Mouse (Mus musculus) intestine, postnatal 0 days (tissue): Measurements from ENCODE around the gene Pcnx. TPM values are rescaled to one million over a fixed set of nuclear protein-coding genes. Genes with fewer than 3 reads are reported as not detected.

Source experiments
- ATAC-seq: fragments of 200-750 bp; cut with Nextera tagmentation; 2 replicates; pipeline ENCODE4 v1.8.0; 2017; ENCODE audit warnings: mild to moderate bottlenecking, moderate TSS enrichment, moderate library complexity
- H3K27ac ChIP-seq: fragments of 300-500 bp; sonication (generic); 2 replicates; pipeline ENCODE4 v1.5.1; 2014; ENCODE audit warnings: mild to moderate bottlenecking, low read depth, low read length, moderate library complexity
- H3K27me3 ChIP-seq: fragments of 300-500 bp; sonication (generic); replicated peaks from 2 replicates; pipeline ENCODE4 v1.6.1; 2014; ENCODE audit warnings: low read length, mixed read lengths; ENCODE audit not compliant: control insufficient read depth, insufficient read depth
- H3K36me3 ChIP-seq: fragments of 300-500 bp; sonication (generic); 2 replicates; pipeline ENCODE4 v1.6.1; 2014; ENCODE audit warnings: mild to moderate bottlenecking, moderate library complexity; ENCODE audit not compliant: control insufficient read depth, insufficient read depth
- H3K4me1 ChIP-seq: fragments of 300-500 bp; sonication (generic); replicated peaks from 2 replicates; pipeline ENCODE4 v1.6.1; 2014; ENCODE audit warnings: antibody characterized with exemption, low read length, mixed read lengths; ENCODE audit not compliant: control insufficient read depth, insufficient read depth
- H3K4me2 ChIP-seq: fragments of 300-500 bp; sonication (generic); replicated peaks from 2 replicates; pipeline ENCODE4 v1.6.1; 2014; ENCODE audit warnings: low read depth, mild to moderate bottlenecking, moderate library complexity
- H3K4me3 ChIP-seq: fragments of 300-500 bp; sonication (generic); 2 replicates; pipeline ENCODE4 v1.5.1; 2014; ENCODE audit warnings: low read depth, low read length
- H3K9ac ChIP-seq: fragments of 300-500 bp; sonication (generic); 2 replicates; pipeline ENCODE4 v1.6.1; 2014; ENCODE audit warnings: mild to moderate bottlenecking, low read depth, low read length
- H3K9me3 ChIP-seq: fragments of 300-500 bp; sonication (generic); 2 replicates; pipeline ENCODE4 v1.6.1; 2016; ENCODE audit warnings: mixed run types; ENCODE audit not compliant: control insufficient read depth
- CTCF ChIP-seq: sonication (generic); IDR thresholded peaks from 2 replicates; pipeline ENCODE4 v1.5.1; 2016; ENCODE audit warnings: low read depth, mild to moderate bottlenecking, control low read depth, antibody characterized with exemption, moderate library complexity
- WGBS: fragments of 180-500 bp; shearing (Covaris S2); extraction: QIAGEN DNeasy Blood & Tissue Kit; methylation state at CpG from one replicate; pipeline ENCODE4 v1.1.7; 2014; 5-methylcytosine and 5-hydroxymethylcytosine counted together
- polyA plus RNA-seq: library from polyadenylated mRNA; unstranded; fragments of >200 nt; fragmentation: Nextera tagmentation; extraction: Ambion mirVana; gene quantifications from 2 replicates; pipeline ENCODE4 v1.2.1, GENCODE M21; 2015

The Pcnx gene
- polyA plus RNA-seq, 1 experiment from 2014 or later = 12.4 TPM

DNA sequence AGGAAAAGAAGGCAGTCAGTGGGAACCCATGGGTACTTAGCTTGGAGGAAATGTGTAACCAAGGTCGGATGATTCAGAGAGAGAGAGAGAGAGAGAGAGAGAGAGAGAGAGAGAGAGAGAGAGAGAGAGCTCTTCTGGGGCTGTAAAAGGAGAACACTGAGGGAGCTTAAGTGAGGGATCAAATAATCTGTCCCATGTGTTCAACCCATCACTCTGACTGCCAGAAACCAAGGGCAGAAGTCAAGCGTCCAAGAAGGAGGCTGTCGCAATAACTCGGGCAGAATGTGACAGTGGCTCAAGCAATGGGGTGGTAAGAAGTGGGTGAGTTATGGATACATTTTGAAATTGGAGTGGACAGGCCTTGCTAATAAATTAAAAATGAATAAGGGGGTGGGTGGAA is 37.6 kb upstream of the Pcnx start:
- TF ChIP-seq CTCF = no peak
- no peak for ATAC-seq
- Histone ChIP-seq H3K4me2 (no peak overlapping the region), H3K27ac (no peak overlapping the region), H3K27me3 (no peaks in the 10 kb centered on the region), H3K4me1 (no peaks in the 10 kb centered on the region), H3K4me3 (no peak overlapping the region), H3K36me3 (no peaks in the 10 kb centered on the region), H3K9me3 (no peaks in the 10 kb centered on the region), H3K9ac (no peak overlapping the region)
- WGBS = 74% methylated on average over 4 of the region's 4 CpGs

DNA sequence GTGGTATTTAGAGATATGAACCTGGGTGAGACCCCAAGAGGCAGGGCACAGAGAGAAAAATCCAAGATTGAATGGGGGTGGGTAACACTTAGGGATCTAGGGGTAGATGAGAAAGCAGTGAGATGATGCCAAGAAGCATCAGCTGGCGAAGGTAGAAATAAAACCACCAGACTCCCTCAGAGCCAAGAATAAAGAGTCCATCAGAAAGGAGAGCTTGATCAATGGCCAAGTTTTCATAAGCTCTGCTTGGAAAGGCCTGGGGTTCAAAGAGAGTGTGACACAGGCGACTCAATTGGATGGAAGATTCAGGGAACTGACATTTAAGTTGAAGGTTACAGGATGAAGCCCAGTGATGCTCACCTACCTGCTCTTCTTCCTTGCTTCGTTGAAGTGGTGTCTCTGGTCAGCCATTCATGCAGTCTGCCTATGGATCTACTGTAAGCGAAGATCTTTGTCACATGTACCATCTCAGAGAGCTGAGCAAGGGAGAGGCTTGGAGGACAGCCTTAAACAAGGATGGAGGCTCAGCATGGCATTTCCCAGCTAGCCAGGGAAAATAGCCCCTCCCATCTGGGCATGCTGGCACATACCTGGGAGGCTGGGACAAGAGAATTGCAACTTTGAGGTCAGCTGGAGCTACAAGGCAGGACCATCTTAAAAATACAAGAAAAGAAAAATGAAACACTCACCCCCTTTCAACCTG is 36.9 kb upstream of the Pcnx start:
- 83% methylated on average over 4 of the region's 4 CpGs for WGBS
- H3K36me3 ChIP-seq = no peaks in the 10 kb centered on the region
- H3K27ac ChIP-seq = no peak overlapping the region
- no peaks in the 10 kb centered on the region for H3K27me3 ChIP-seq
- no peaks in the 10 kb centered on the region for H3K4me1 ChIP-seq
- no peak overlapping the region for H3K4me3 ChIP-seq
- H3K4me2 ChIP-seq = no peak overlapping the region
- no peak overlapping the region for H3K9ac ChIP-seq
- no peaks in the 10 kb centered on the region for H3K9me3 ChIP-seq
- ATAC-seq = no peak
- TF ChIP-seq CTCF = no peak

DNA sequence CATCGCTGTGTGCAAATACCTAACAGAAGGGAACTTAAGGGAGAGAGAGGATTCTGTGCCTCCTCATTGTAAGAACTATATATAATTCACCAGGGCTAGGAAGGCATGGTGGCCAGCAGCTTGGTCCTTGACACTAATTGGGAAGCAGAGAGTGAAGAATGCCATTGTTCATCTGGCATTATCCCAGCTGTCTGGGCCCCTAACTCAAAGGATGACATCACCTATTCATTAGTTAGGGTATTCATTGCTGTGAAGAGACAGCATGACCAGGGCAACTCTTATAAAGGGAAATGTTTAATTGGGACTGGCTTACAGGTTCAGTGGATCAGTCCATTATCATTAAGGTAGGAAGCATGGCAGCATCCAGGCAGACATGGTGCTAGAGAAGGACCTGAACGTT is 31.5 kb upstream of the Pcnx start:
- H3K4me3 ChIP-seq = no peak overlapping the region
- H3K9me3 ChIP-seq = no peaks in the 10 kb centered on the region
- H3K27ac ChIP-seq = no peak overlapping the region
- no peak overlapping the region for H3K4me2 ChIP-seq
- no peak overlapping the region for H3K9ac ChIP-seq
- no peaks in the 10 kb centered on the region for H3K36me3 ChIP-seq
- H3K4me1 ChIP-seq = no peaks in the 10 kb centered on the region
- 81% methylated on average over 2 of the region's 2 CpGs for WGBS
- no peaks in the 10 kb centered on the region for H3K27me3 ChIP-seq
- ATAC-seq = no peak
- no peak for TF ChIP-seq CTCF

DNA sequence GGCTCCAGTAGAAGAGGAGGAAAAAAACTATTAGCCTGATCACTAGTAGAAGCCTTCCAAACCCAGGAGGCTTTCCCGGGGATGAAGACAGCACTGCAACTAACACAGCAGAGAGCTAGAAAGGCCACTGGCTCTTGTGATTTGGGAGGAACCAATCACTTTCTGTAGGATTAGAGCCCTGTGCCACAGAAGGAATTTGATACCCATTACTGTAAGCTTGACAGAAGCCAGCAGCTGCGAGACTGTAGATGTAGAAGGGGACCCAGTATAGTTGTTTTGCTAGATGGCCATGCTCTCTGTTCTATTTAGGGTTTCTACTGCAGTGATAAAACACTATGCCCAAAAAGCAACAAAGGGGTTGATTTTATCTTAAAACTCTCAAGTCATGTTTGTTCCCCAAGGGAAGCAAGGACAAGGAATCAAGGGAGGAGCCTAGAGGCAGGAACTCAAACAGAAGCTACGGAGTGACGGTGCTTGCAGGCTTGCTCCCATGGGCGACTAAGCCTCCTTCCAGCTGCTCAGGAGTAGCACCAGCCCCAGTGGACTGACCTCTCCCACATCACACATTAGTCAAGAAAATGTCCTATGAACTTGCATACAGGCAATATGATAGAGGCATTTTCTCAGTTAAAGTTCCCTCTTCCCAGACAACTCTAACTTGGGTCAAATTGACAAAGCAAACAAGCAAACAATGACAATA is 27.6 kb upstream of the Pcnx start:
- Histone ChIP-seq H3K4me2 (no peak overlapping the region), H3K4me1 (no peaks in the 10 kb centered on the region), H3K27me3 (no peaks in the 10 kb centered on the region), H3K4me3 (no peak overlapping the region), H3K9me3 (no peaks in the 10 kb centered on the region), H3K9ac (no peak overlapping the region), H3K27ac (no peak overlapping the region), H3K36me3 (no peaks in the 10 kb centered on the region)
- 65% methylated on average over 5 of the region's 5 CpGs for WGBS
- no peak for TF ChIP-seq CTCF
- no peak for ATAC-seq

DNA sequence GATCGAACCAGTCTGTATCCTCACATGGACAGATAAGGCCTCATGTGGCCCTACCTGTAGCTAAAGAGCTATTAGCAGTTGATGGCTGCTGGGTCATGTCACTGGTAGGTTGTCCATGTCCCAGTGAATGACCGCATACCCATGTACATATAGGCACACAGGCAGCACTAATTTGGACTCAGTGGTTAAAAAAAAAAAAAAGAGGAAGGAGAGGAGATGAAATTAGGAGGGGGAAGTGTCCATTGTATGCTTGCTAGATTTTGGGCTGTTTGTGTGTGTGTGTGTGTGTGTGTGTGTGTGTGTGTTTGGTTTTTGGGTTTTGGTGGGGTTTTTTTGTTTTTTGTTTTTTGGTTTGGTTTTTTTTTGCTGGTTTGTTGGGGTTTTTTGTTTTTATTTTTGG is 26.7 kb upstream of the Pcnx start:
- Histone ChIP-seq H3K9me3 (no peaks in the 10 kb centered on the region), H3K4me3 (no peak overlapping the region), H3K4me1 (no peaks in the 10 kb centered on the region), H3K4me2 (no peak overlapping the region), H3K27me3 (no peaks in the 10 kb centered on the region), H3K27ac (no peak overlapping the region), H3K9ac (no peak overlapping the region), H3K36me3 (no peaks in the 10 kb centered on the region)
- no peak for TF ChIP-seq CTCF
- WGBS = 92% methylated on average over 2 of the region's 2 CpGs
- no peak for ATAC-seq

DNA sequence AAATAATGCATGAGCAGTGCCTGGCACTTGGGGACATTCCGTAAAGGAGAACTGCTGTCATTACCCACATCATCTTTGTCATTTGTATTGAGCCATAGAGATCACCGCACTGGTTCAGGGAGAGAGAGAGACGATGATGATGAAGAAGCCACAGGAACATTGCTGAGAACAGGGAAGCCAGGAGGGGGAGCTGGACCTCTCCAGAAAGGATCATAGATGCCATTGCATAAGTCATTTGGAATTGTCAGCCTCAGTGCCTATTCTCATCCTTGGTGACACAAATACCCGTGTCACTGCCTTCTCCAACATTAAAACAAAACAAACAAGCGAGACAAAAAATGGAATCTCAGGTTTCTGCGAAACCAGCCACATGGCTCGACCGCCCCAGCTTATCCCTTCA is 23.7 kb upstream of the Pcnx start:
- no peak overlapping the region for H3K9ac ChIP-seq
- no peaks in the 10 kb centered on the region for H3K9me3 ChIP-seq
- H3K4me1 ChIP-seq = no peaks in the 10 kb centered on the region
- H3K36me3 ChIP-seq = no peaks in the 10 kb centered on the region
- WGBS = 78% methylated on average over 8 of the region's 8 CpGs
- H3K4me3 ChIP-seq = no peak overlapping the region
- no peak overlapping the region for H3K27ac ChIP-seq
- H3K4me2 ChIP-seq = no peak overlapping the region
- H3K27me3 ChIP-seq = no peaks in the 10 kb centered on the region
- ATAC-seq = no peak
- TF ChIP-seq CTCF = peak; percentile 64
